Mouse (Mus musculus) lung, adult 2 months (tissue): ENCODE data around the gene Smim15.

Experiments
- CTCF ChIP-seq: fragments of 200-500 bp; IDR thresholded peaks from 2 replicates; pipeline ENCODE4 v1.5.1; 2011; ENCODE audit warnings: mild to moderate bottlenecking, low read length, control low read depth; ENCODE audit not compliant: insufficient read depth
- POLR2A ChIP-seq: fragments of 200-500 bp; IDR thresholded peaks from 2 replicates; pipeline ENCODE4 v1.6.1; 2011; ENCODE audit warnings: low read depth, mild to moderate bottlenecking, control low read depth, low read length, borderline replicate concordance; ENCODE audit errors: extremely low read depth

GRCm38 (mm10) chr13:108086036-108086435 lies 41.8 kb downstream of the Smim15 start:
- TF ChIP-seq POLR2A (no peak), CTCF (no peak)
